Mouse (Mus musculus) midbrain, embryonic 15.5 days (tissue): ENCODE results near the gene Ankrd61. TPM values are rescaled to one million over a fixed set of nuclear protein-coding genes. Genes with fewer than 3 reads are reported as not detected.

Source experiments
- ATAC-seq: fragments of 200-750 bp; cut with Nextera tagmentation; replicated peaks from 2 replicates; pipeline ENCODE4 v1.8.0; 2017; ENCODE audit warnings: moderate TSS enrichment
- H3K27ac ChIP-seq: fragments of 300-500 bp; sonication (generic); 2 replicates; pipeline ENCODE4 v1.5.1; 2015; ENCODE audit warnings: mild to moderate bottlenecking, inconsistent platforms
- H3K27me3 ChIP-seq: fragments of 300-500 bp; sonication (generic); replicated peaks from 2 replicates; pipeline ENCODE4 v1.6.1; 2015; ENCODE audit warnings: inconsistent platforms
- H3K36me3 ChIP-seq: fragments of 300-500 bp; sonication (generic); replicated peaks from 2 replicates; pipeline ENCODE4 v1.6.1; 2015; ENCODE audit warnings: inconsistent platforms
- H3K4me1 ChIP-seq: fragments of 300-500 bp; sonication (generic); 2 replicates; pipeline ENCODE4 v1.6.1; 2015; ENCODE audit warnings: inconsistent platforms
- H3K4me2 ChIP-seq: fragments of 300-500 bp; sonication (generic); 2 replicates; pipeline ENCODE4 v1.6.1; 2015; ENCODE audit warnings: inconsistent platforms, mild to moderate bottlenecking, moderate library complexity
- H3K4me3 ChIP-seq: fragments of 300-500 bp; sonication (generic); 2 replicates; pipeline ENCODE4 v1.5.1; 2015; ENCODE audit warnings: mild to moderate bottlenecking, inconsistent platforms
- H3K9ac ChIP-seq: fragments of 300-500 bp; sonication (generic); 2 replicates; pipeline ENCODE4 v1.6.1; 2015; ENCODE audit warnings: mild to moderate bottlenecking, inconsistent platforms
- H3K9me3 ChIP-seq: fragments of 300-500 bp; sonication (generic); 2 replicates; pipeline ENCODE4 v1.6.1; 2016; ENCODE audit warnings: inconsistent platforms
- WGBS: fragments of 180-500 bp; shearing (Covaris S2); methylation state at CpG from one replicate; pipeline ENCODE4 v1.1.7; 2015; ENCODE audit warnings: mixed read lengths; 5-methylcytosine and 5-hydroxymethylcytosine counted together
- polyA plus RNA-seq: library from polyadenylated mRNA; unstranded; fragments of >200 nt; fragmentation: Nextera tagmentation; extraction: Ambion mirVana; gene quantifications from 2 replicates; pipeline ENCODE4 v1.2.1, GENCODE M21; 2015

Gene Ankrd61
- polyA plus RNA-seq: 0.51 and 0.63 TPM in 2 replicates

DNA sequence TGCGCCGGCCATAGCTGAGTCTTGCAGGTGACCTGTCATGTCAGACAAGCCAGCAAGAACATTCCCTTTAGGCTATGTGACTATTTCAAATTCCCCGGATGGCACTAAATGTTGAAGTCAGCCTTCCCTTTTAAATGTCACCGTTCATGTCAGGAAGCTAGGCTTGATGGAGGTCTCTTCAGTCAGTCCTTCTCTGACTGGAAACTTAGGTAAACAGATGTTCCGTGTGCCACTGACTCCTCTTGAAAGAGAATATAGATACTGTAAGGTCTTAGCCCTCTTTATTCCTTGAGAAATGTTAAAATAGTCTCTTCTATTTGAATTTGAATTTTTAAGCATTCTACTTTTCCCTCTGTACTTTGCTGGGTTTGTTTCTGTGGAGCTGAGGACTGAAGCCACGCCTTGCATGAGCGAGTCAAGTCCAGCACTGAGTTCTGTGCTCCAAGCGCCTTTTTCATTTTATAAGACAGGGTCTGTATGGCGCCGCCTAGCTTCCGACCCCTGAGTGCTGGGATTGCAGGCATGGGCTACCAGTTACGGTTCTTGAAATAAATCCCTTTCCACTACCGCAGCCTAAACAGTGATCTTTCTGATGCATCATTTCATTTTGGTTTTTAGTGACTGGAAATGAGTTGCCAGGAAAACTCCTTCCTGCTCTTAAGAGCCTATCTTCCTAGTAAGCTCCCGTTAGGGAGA lies at the start of gene Ankrd61:
TSS of gene Ankrd61 (minus strand) at position 51 of the 696 bp plus-strand sequence.
- H3K4me3 ChIP-seq: no peak within 1 kb of the TSS
- no peaks in the 10 kb centered on the region for H3K27me3 ChIP-seq
- ATAC-seq: no peak
- peaks cover 67% of the 10 kb centered on the region for H3K36me3 ChIP-seq
- no peaks in the 10 kb centered on the region for H3K4me1 ChIP-seq
- 85% methylated on average over 14 of the region's 14 CpGs for WGBS
- H3K9ac ChIP-seq: no peak within 1 kb of the TSS
- no peaks in the 10 kb centered on the region for H3K9me3 ChIP-seq
- H3K4me2 ChIP-seq: no peak within 1 kb of the TSS
- H3K27ac ChIP-seq: no peak within 1 kb of the TSS

DNA sequence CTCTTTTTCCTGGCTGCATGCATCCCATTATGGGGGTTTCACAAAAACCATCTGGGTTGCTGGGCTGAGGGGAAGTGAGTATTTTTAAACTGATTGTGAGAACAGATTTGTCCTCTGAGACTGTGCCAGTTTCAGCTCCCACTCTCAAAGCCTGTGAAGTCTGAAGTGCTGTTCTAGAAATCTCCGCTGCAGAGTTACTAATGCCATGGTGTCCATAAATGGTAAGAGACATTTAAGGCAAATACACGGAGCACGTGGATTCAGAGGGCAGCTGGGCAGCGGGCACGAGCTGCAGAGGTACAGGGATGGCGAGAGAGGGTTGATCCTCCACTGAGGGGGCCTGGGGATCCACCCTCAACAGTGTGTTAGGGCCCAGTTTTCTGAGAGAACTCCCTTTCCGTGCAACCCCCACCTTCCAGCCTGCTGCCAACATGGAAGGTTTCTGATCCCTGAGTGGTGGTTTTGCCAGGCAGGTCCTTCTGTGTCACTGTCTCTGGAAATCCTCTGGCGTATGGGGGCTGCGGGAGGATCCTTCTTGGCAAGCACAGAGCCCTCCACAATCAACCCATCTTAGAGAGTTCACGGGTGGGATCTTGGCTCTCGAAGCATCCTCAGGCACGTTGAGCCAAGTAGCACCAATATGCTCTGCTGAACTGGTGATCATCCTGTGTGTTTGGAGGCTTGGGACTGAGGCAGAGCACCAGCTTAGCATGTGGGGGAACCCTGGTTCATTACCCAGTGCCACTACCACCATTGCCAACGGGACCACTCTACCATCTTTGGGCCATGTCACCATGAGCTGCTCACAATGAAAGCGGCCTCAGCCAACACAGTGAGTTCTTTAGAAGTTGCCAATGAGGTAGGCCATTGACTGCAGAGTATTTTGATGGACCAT lies 46.0 kb upstream of the Ankrd61 start:
- Histone ChIP-seq H3K9ac (no peak overlapping the region), H3K4me2 (no peak overlapping the region), H3K36me3 (no peaks in the 10 kb centered on the region), H3K4me3 (no peak overlapping the region), H3K4me1 (no peaks in the 10 kb centered on the region), H3K9me3 (no peaks in the 10 kb centered on the region), H3K27me3 (no peaks in the 10 kb centered on the region), H3K27ac (no peak overlapping the region)
- ATAC-seq: no peak
- 88% methylated on average over 14 of the region's 14 CpGs for WGBS

DNA sequence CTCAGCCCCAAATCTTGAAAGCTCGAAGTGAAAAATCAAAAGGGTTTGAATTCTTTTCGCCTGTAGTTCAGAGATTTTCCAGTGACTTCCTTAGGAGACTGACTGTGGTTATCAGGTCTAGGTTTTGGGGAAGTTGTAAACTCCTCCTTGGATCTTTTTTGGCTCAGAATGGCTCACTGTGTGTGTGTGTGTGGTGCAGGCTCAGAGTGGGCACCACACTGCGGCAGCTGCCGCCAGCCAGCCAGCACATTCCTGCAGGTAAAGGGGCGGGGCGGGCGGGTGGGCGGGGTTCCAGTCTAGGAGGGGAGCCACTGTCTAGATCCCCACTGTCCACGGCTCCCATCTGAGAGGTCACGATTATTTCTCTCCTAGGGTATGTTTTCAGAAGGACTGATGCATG lies 44.1 kb upstream of the Ankrd61 start:
- WGBS: 25% methylated on average over 10 of the region's 10 CpGs
- Histone ChIP-seq H3K4me3 (no peak overlapping the region), H3K27me3 (no peaks in the 10 kb centered on the region)

DNA sequence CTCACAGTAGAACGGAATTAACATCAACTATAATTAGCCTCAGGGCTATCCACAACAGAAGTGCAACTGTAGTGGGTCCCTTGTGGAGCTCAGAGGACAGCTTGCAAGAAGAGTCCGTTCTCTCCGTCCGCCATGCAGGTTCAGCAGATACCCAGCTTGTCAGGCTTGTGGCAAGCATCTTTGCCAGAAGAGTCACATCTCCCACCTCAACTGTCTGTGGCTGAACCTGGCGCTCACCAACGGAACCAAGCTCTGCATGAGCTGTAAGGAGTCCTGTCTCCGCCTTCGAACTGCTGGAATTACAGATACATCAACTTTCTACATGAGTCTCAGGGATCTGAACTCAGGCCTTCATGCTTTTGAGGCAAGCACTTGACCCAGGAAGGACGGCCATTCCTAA lies 38.7 kb upstream of the Ankrd61 start:
- Histone ChIP-seq H3K27me3 (no peaks in the 10 kb centered on the region), H3K9ac (no peak overlapping the region), H3K4me2 (no peak overlapping the region), H3K4me1 (no peaks in the 10 kb centered on the region; the same call in 1 of the 2 replicates), H3K27ac (no peak overlapping the region), H3K36me3 (0 out of 2 replicates have a peak, but pooled peaks cover under 1% of the 10 kb centered on the region), H3K9me3 (no peaks in the 10 kb centered on the region), H3K4me3 (no peak overlapping the region)
- ATAC-seq: no peak
- 91% methylated on average over 9 of the region's 9 CpGs for WGBS

More for the DNA sequence above, 44.1 kb upstream of the Ankrd61 start:
- no peak for ATAC-seq
- H3K4me2 ChIP-seq: no peak overlapping the region
- H3K36me3 ChIP-seq: no peaks in the 10 kb centered on the region
- H3K4me1 ChIP-seq: no peaks in the 10 kb centered on the region
- H3K27ac ChIP-seq: no peak overlapping the region
- no peak overlapping the region for H3K9ac ChIP-seq
- H3K9me3 ChIP-seq: no peaks in the 10 kb centered on the region

DNA sequence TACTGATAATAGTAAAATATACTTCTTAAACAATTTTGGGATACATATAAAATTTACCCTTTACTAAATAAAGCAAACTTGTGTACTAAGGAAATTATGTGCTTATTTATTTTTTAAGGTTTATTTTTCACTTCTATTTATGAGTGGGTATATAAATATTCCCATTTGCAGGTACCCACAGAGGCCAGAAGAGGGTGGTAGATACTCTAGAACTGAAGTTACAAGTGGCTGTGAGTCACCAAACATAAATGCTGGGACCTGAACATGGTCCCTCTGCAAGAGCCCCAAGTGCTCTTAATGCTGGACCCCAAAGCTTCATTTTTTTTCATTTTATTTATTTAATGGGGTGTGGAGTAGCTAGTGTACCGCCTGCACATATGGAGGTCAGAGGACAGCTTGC lies 36.4 kb upstream of the Ankrd61 start:
- WGBS: 90% methylated on average over 1 of the region's 1 CpGs
- peaks cover 17% of the 10 kb centered on the region; the same call in 1 of the 2 replicates for H3K36me3 ChIP-seq
- no peaks in the 10 kb centered on the region; the same call in 1 of the 2 replicates for H3K4me1 ChIP-seq
- no peaks in the 10 kb centered on the region for H3K9me3 ChIP-seq
- no peak for ATAC-seq
- no peak overlapping the region for H3K9ac ChIP-seq
- no peaks in the 10 kb centered on the region for H3K27me3 ChIP-seq
- no peak overlapping the region for H3K4me3 ChIP-seq
- no peak overlapping the region for H3K4me2 ChIP-seq
- no peak overlapping the region for H3K27ac ChIP-seq

DNA sequence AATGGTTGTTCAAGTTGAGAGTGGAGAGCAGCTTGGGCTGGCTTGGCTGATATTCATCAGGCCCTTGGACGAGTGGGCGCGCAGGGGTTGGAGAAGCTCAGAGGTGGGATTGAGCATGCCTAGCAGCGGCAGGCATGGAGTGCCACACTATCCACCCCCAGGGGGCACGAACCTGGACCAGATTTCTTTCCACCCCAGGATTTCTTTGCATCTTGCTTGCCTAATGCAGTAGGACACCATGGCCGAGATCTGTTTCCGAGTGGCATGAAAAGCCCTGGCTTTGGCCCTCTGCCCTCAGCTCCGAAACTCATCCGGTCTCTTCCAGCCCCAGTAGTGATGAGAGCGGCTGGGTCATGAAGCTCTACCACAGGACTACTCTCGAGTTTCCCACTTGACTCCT lies 35.9 kb upstream of the Ankrd61 start:
- H3K4me1 ChIP-seq: no peaks in the 10 kb centered on the region; the same call in 1 of the 2 replicates
- no peak overlapping the region for H3K9ac ChIP-seq
- H3K27me3 ChIP-seq: no peaks in the 10 kb centered on the region
- H3K9me3 ChIP-seq: no peaks in the 10 kb centered on the region
- 83% methylated on average over 11 of the region's 11 CpGs for WGBS
- H3K27ac ChIP-seq: no peak overlapping the region
- peaks cover 22% of the 10 kb centered on the region; the same call in 1 of the 2 replicates for H3K36me3 ChIP-seq
- H3K4me3 ChIP-seq: no peak overlapping the region
- ATAC-seq: no peak
- no peak overlapping the region for H3K4me2 ChIP-seq

DNA sequence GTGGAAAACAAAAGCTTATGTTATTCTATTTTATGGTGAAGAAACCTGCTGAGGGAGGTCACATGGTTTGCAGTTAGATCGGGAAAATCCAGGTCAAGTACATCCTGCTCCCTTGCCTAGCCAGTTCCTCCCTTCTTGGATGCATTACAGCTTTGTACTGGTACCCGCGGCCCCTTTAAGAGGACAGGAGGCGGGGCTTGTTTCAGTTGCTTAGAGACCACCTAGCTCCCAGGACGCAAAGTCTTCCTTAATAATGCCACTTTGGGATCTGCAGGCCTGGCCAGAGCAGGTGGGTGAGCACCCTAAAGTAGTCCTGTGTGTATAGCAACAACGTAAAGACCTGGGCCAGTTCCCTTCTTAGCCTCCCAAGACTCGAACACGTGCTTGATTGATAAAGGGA lies 35.3 kb upstream of the Ankrd61 start, which contains the start of gene Rsph10b:
TSS of gene Rsph10b (plus strand) at position 205 of the 400 bp plus-strand sequence.
- no peak within 1 kb of the TSS for H3K27ac ChIP-seq
- WGBS: 18% methylated on average over 8 of the region's 8 CpGs
- no peak within 1 kb of the TSS; the same call in 1 of the 2 replicates for H3K4me3 ChIP-seq
- H3K4me1 ChIP-seq: no peaks in the 10 kb centered on the region; the same call in 1 of the 2 replicates
- peaks cover 27% of the 10 kb centered on the region; the same call in 1 of the 2 replicates for H3K36me3 ChIP-seq
- no peak within 1 kb of the TSS for H3K9ac ChIP-seq
- H3K27me3 ChIP-seq: no peaks in the 10 kb centered on the region
- ATAC-seq: no peak
- H3K9me3 ChIP-seq: no peaks in the 10 kb centered on the region
- H3K4me2 ChIP-seq: peak within 1 kb of the TSS; percentile 17; the same call in 1 of the 2 replicates

DNA sequence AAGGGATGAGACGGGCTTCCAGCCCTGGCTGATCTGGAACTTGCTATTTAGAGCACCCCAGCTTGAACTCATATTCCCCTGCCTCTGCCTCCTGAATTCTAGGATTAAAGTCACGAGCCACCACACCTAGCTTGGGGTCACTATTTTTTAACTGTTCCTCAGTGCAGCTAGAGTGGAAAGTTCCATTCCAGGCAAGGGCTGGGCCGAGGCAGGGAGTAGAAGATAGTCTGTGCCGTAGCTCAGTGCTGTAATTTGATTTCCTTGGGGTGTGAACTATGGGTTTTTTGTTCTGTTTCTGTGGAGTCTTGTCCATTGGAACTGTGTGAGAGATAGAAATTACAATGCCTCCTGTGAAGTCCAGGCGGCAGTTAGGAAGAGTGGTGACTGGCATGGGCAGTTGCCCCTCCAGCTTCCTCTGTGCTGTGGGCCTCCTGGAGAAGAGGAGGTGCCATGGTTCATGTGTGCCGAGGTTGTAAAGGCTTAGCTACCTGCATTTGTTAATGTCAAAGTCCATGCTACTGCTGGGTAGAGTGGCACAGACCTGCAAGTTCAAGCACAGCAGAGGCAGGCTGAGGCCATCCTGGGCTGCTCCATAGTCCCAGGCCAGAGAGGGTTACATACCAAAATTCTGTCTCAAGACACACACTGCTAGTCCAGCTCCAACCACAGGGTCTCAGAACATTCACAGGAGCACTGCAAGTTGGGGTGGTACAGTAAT lies 34.5 kb upstream of the Ankrd61 start:
- 91% methylated on average over 6 of the region's 6 CpGs for WGBS
- no peak overlapping the region for H3K27ac ChIP-seq

DNA sequence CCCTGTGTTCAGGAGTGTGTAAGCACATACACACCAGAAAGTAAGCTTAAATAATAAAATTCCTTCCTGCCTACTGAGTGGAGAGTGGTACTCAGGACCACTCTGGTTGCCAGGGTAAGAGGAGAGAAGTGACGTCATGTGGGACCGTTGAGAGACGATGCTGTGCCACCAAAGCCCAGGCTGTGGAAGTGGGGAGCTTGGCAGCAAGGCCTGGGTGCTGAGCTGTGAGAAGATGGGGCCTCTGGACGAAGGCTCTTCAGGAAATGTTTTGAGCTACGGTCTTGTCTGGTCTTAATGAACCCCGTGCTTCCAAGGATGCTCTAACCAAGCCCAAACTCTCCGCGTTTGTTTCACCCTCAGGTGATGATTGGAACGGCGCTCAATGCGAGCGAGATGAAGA lies 33.2 kb upstream of the Ankrd61 start:
- H3K9ac ChIP-seq: no peak overlapping the region
- H3K27ac ChIP-seq: no peak overlapping the region
- H3K4me3 ChIP-seq: no peak overlapping the region
- peaks cover 40% of the 10 kb centered on the region for H3K36me3 ChIP-seq
- no peaks in the 10 kb centered on the region for H3K9me3 ChIP-seq
- no peak overlapping the region for H3K4me2 ChIP-seq
- 94% methylated on average over 12 of the region's 12 CpGs for WGBS
- no peak for ATAC-seq
- H3K4me1 ChIP-seq: no peaks in the 10 kb centered on the region; the same call in 1 of the 2 replicates
- H3K27me3 ChIP-seq: no peaks in the 10 kb centered on the region

More for the DNA sequence above, 34.5 kb upstream of the Ankrd61 start:
- H3K4me2 ChIP-seq: no peak overlapping the region
- no peak for ATAC-seq
- no peaks in the 10 kb centered on the region for H3K9me3 ChIP-seq
- no peaks in the 10 kb centered on the region for H3K27me3 ChIP-seq
- no peaks in the 10 kb centered on the region; the same call in 1 of the 2 replicates for H3K4me1 ChIP-seq
- no peak overlapping the region for H3K9ac ChIP-seq
- no peak overlapping the region for H3K4me3 ChIP-seq
- H3K36me3 ChIP-seq: peaks cover 27% of the 10 kb centered on the region

DNA sequence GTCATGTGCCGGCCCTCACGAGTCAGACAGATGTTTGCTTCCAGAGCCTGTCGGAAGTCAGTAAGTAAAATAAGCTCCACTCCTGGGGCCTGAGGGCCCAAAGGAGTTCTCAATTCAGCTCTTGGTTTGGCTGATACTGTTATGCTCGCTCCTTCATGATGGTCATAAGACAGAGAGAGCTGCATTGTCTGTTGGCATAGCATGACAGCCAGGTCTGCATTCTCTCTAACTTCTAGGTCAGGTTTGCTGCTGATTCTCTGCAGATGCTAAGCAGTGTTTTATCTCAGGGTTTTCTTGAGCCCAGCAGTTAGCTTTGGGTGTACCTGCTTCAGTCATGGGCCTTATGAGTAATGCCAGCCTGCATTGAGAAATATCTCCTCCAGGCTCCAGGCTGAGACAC lies 31.8 kb upstream of the Ankrd61 start:
- H3K4me2 ChIP-seq: no peak overlapping the region
- no peak overlapping the region for H3K4me3 ChIP-seq
- H3K4me1 ChIP-seq: no peaks in the 10 kb centered on the region; the same call in 1 of the 2 replicates
- no peaks in the 10 kb centered on the region for H3K9me3 ChIP-seq
- H3K36me3 ChIP-seq: peaks cover 46% of the 10 kb centered on the region
- WGBS: 93% methylated on average over 4 of the region's 4 CpGs
- ATAC-seq: no peak
- no peaks in the 10 kb centered on the region for H3K27me3 ChIP-seq
- no peak overlapping the region for H3K27ac ChIP-seq
- H3K9ac ChIP-seq: no peak overlapping the region

DNA sequence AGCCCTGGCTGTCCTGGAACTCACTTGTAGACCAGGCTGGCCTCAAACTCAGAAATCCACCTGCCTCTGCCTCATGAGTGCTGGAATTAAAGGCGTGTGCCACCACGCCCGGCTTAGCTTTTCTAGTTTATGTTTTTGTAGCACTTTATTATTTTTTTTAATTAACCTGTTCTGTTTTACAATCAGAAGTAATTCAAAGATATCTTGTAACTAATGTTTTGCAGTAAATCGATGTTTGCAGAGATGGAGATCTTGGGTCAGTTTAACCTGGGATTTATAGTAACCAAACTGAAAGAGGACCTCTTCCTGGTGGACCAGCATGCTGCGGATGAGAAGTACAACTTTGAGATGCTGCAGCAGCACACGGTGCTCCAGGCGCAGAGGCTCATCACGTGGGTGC lies 30.4 kb upstream of the Ankrd61 start, which contains the start of gene Gm42421:
TSS of gene Gm42421 (plus strand) at position 301 of the 400 bp plus-strand sequence.
- H3K4me1 ChIP-seq: no peaks in the 10 kb centered on the region; the same call in 1 of the 2 replicates
- no peaks in the 10 kb centered on the region for H3K27me3 ChIP-seq
- H3K27ac ChIP-seq: no peak within 1 kb of the TSS
- H3K4me2 ChIP-seq: no peak within 1 kb of the TSS
- peaks cover 56% of the 10 kb centered on the region for H3K36me3 ChIP-seq
- H3K9ac ChIP-seq: no peak within 1 kb of the TSS
- H3K9me3 ChIP-seq: no peaks in the 10 kb centered on the region
- 95% methylated on average over 8 of the region's 8 CpGs for WGBS
- no peak within 1 kb of the TSS for H3K4me3 ChIP-seq
- no peak for ATAC-seq
